Mouse (Mus musculus): ENCODE results near the gene Jmy.
"Not testable (repeated sequence)": the region's sequence is repeated elsewhere in the genome, so short reads cannot be mapped to it uniquely, and the experiment has no call there.

Jmy gene

DNA sequence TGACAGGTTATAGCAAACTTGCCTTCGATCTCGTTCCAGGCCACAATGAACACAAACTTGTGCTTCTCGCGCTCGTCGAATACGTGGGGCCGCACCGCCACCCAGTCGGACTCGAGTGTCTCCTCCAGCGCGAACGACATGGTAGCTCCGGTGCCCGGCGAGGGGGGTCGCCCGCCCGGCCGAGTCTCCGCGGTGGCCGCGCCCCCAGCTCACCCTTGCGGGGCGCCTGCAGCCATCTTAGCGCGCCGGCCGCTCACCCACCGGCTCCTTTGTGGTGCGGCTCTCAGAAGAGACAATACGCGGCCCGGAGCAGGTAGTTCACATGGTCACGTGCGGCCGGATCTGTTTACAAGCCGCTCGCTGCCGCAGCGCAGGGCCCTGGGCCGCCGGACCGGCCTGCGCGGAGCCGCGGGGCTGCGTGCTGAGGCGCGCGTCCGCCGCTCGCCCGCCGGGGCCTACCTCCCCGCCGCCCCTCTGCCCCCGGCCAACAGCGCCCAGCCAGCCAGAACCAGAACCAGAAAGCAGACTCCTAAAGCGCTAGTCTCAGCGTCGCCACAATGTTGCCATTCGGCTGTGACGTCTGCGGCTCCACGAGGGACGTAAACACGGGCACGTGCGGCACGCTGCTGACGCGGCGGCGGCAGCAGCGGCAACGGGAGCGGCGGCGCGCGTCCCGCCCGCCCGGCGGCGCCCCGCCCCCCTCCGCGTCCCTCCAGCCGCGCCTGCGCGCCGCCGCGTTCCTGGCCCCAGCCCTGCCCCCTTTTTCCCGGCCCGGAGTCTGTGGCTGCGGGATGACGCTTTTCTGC is at the start of gene Jmy:
Jmy (minus strand) TSS at position 642 of the 806 bp plus-strand sequence.
- in situ Hi-C loops (cut with MboI) = no loop called here

DNA sequence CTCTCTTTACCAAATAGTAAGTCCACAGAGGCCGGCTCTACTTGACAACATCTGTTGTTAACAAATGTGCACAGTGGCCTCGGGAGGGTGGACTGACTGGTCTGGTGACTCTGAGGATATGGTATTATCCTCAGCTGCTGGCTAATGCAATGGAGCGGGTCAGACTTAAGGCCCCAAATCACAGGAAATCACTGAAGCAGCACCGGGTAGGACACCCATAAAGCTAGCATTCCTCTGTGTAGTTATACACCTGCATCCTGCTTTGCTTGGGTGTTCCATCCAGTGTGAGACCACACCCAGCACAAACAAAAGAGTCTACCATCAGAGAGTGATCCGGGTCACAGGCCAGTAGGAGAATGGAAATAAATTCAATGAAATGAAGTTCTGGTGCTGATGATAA is 48.0 kb upstream of the Jmy start:
- in situ Hi-C loops (cut with MboI) = no loop called here

GRCm38 (mm10) chr13:93546011-93546410 is 46.4 kb upstream of the Jmy start:
- in situ Hi-C loops (cut with MboI) = no loop called here

- in situ Hi-C loops (cut with MboI) = no loop called here
Observed at GRCm38 (mm10) chr13:93544274-93544673, 44.7 kb upstream of the Jmy start.

DNA sequence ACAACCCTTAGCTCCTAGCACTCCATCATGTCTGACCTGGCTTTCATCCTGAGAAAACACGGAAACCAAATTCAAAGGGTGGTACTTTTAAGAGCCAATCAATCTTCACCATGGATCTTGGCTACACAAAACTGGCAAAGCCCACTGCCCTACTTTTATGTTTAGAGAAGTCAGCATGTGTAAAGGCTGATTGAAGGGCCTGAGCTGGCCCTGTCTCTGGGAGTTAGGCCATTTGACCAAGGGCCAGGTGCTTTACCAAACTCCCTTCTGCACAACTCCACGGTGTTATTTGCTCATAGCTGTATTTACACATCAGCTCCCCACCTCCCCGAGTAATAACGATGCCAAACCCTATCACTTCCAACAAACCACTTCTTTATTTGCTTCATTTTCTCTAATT is 39.7 kb upstream of the Jmy start:
- in situ Hi-C loops (cut with MboI) = no loop called here

DNA sequence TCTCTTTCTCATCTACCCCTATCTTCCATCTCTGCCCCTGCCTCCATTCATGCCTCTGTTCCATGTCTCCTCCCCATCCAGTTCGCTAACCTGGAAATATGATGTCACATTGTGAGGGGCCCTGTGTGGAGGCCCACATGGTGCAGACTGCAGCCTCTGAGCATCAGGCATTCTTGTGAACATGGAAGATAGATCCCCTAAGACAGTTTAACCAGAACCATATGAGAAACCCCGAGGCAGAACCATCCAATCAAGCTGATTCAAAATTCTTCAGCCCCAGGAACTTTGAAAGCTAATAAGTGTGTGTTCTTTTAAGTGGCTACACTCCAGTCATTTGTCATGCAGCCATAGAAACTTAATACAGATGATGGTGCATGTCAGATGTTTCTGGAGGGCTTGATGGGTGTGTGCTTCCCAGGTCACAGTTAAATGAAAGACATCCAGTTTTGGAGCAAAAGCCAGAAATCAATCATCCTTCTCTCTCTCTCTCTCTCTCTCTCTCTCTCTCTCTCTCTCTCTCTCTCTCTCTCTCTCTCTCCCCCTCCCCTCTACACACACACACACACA is 19.2 kb upstream of the Jmy start:
- in situ Hi-C loops (cut with MboI) = no loop called here

- in situ Hi-C loops (cut with MboI) = no loop called here
Observed at GRCm38 (mm10) chr13:93517223-93517622, 17.6 kb upstream of the Jmy start.

GRCm38 (mm10) chr13:93514000-93514795 is 14.6 kb upstream of the Jmy start:
- in situ Hi-C loops (cut with MboI) = no loop called here

DNA sequence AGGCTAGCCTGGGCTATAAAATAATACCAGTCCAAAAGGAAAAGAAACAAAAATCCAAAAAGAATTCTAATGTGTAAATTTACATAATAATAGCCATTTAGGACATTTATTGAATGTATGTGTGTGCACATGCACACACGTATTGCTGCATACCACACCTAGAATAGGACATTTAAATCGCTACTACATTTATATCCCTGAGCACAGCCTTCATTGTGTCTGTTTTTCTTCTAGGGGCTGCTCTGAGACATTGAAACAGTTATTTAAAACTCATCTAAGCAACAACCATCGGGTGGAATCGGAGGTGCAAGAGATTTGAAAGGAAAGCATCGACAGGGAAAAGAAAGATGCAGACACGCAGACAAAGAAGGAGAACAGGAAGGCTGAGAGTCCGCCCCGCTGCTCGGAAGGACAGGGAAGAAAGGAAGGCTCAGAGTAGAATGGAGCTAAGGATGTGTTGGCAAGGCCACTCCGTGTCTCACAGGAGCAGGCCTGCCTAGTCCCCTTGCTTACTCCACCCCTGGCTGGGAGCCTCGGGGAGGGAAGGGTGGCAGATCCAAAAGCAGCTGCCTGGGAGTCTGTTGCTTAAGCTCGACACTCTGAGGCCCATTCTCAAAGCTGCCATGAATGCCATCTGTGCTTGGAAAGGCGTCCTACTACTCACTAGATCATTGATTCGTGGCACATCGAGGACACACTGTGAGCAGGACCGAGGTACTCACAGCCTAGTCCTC is 11.0 kb upstream of the Jmy start:
- in situ Hi-C loops (cut with MboI) = no loop called here

- in situ Hi-C loops (cut with MboI) = not testable (repeated sequence)
Observed at GRCm38 (mm10) chr13:93506920-93507319, 7.3 kb upstream of the Jmy start.

- in situ Hi-C loops (cut with MboI) = no loop called here
Observed at GRCm38 (mm10) chr13:93501724-93502123, 2.1 kb upstream of the Jmy start.

DNA sequence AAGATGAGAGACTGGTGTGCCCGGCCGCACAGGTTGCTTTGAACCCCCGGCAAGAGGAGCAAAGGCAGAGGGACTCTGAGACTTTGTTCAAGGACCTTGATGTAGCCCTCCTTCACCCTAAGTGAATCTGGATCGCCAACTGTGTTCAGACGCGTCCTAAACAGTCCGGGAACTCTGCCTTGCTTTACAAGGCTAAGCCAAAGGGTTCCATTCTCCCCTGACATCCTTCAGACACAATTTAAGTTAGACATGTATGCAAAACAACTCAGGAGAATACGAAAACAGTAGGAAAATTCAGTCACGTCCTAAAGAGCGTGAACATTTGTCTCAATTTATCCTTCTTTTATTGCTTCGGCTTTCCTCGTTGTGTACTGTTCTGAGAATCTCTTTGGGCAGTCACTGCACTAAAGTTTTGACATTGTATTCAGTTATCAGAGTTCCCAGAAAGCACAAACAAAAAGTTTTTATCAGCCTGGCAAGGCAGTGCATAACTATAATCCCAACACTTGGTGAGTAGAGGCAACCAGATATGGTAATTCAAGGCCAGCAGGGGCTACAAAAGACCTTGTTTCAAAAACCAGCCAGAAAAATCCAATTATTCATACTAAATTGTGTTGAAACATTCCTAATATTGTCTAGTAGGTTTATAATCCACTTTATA is 495 bp upstream of the Jmy start:
- in situ Hi-C loops (cut with MboI) = no loop called here

GRCm38 (mm10) chr13:93498211-93499166 is 1.1 kb downstream of the Jmy start:
- in situ Hi-C loops (cut with MboI) = no loop called here

DNA sequence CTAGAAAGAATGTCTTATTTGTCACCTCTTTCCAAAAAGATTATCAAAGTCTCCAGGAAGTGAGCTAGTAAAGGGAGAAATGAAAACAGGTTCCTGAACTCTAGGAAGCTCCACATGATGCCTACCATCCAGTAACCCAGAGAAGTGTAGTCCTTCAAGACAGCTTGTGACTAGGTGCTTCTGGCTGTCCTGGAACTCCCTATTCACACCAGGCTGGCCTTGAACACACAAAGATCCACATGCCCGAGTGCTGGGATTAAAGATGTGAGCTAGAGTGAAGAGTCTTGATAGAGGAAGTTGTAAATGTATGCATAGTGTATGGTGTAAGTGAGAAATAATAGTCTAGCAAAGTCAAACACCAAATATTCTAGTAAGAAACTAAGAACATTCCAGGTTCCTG is 2.6 kb downstream of the Jmy start:
- in situ Hi-C loops (cut with MboI) = no loop called here

GRCm38 (mm10) chr13:93488510-93488909 is 11.1 kb downstream of the Jmy start:
- in situ Hi-C loops (cut with MboI) = no loop called here

DNA sequence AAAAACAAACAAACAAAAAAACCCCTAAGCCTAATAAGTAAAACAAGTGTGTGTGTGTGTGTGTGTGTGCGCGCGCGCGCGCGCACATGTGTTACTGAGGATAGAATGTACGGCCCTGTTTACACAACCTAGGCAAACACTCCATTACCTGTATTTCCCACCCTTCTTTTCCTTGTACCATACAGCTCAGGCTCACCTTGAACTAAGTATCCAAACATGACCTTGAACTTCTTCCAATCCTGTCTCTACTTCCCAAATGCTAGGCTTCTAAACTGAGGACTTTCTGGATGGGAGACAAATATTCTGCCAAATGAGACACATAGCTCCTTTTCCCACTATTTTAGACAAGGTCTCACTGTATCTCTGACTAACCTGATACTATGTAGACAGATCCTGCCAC is 11.9 kb downstream of the Jmy start:
- in situ Hi-C loops (cut with MboI) = no loop called here

GRCm38 (mm10) chr13:93484276-93484675 is 15.3 kb downstream of the Jmy start:
- in situ Hi-C loops (cut with MboI) = no loop called here

GRCm38 (mm10) chr13:93481110-93481509 is 18.5 kb downstream of the Jmy start:
- in situ Hi-C loops (cut with MboI) = no loop called here

GRCm38 (mm10) chr13:93478344-93478743 is 21.3 kb downstream of the Jmy start:
- in situ Hi-C loops (cut with MboI) = no loop called here

- in situ Hi-C loops (cut with MboI) = no loop called here
Observed at GRCm38 (mm10) chr13:93468355-93468754, 31.3 kb downstream of the Jmy start.

Data from mature B cell (primary cell).